Mouse (Mus musculus) embryonic stem cell, embryonic (primary cell): ENCODE data around the gene Vmn1r122.
"Not testable (repeated sequence)": the region's sequence is repeated elsewhere in the genome, so short reads cannot be mapped to it uniquely, and the experiment has no call there.

ENCODE experiments used
- CTCF ChIA-PET, 4 experiments: fragments of 300-600 bp in 2 of 4; fragments of 350-600 bp in 2 of 4; sonication (Branson Sonifier 250); formaldehyde crosslinking; loops; one replicate each; lab custom pipeline; 2022; ENCODE audit warnings: inconsistent platforms in 2 of 4; lab: Charles Lee
- POLR2A ChIA-PET, 4 experiments: fragments of 300-600 bp in 2 of 4; fragments of 350-600 bp in 2 of 4; sonication (Branson Sonifier 250); formaldehyde crosslinking; loops; one replicate each; lab custom pipeline; 2022; ENCODE audit warnings: antibody characterized with exemption in 4 of 4, inconsistent platforms in 1 of 4; lab: Charles Lee

Vmn1r122 gene

GRCm38 (mm10) chr7:21134028-21134427 is at the start of gene Vmn1r122:
TSS of gene Vmn1r122 (minus strand) at chr7:21134128.
- POLR2A ChIA-PET, CTCF ChIA-PET: not testable (repeated sequence)

DNA sequence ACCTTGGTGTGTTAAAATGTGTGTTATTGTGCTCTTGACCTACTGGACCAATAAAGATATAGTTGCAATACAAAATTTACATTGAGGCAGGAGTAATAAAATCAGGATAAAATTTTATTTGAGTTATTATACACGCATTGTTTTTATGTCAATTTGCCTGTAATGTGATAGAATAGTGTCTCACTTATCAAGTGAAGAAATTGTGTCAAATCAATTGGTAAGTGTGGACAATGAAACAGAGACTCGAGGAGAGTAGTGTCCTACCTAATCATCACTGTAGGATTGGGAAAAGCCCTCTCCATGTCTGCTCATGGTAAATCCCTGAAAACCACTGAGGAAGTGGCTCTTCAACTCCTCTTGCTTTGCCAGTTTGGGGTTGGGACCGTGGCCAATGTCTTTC is 28.0 kb upstream of the Vmn1r122 start, which contains the start of gene Vmn1r123:
Gene Vmn1r123 (plus strand): TSS at position 301 of the 400 bp plus-strand sequence.
- CTCF ChIA-PET, POLR2A ChIA-PET: not testable (repeated sequence)

- POLR2A ChIA-PET, CTCF ChIA-PET: not testable (repeated sequence)
These were observed 35.5 kb downstream of the Vmn1r122 start, which contains the start of gene Vmn1r121 for GRCm38 (mm10) chr7:21098413-21098812. TSS of gene Vmn1r121 (minus strand) at chr7:21098513.
